Mouse (Mus musculus) liver, embryonic 14.5 days (tissue): ENCODE data around the gene Ifnz. TPM values are rescaled to one million over a fixed set of nuclear protein-coding genes. Genes with fewer than 3 reads are reported as not detected.

Source experiments
- ATAC-seq: fragments of 200-750 bp; cut with Nextera tagmentation; 2 replicates; pipeline ENCODE4 v1.8.0; 2017; ENCODE audit warnings: moderate number of reproducible peaks, mild to moderate bottlenecking, moderate library complexity; ENCODE audit not compliant: insufficient read depth
- DNase-seq, 3 experiments: peaks; one replicate each; pipeline ENCODE4 v3.0.0-alpha.2; 2012 to 2013; ENCODE audit warnings: low read depth in 3 of 3, low spot score in 3 of 3
- H3K27ac ChIP-seq: fragments of 300-500 bp; sonication (generic); 2 replicates; pipeline ENCODE4 v1.5.1; 2014; ENCODE audit warnings: moderate library complexity, mild to moderate bottlenecking, control low read depth, inconsistent platforms
- H3K27me3 ChIP-seq: fragments of 300-500 bp; sonication (generic); 2 replicates; pipeline ENCODE4 v1.6.1; 2014; ENCODE audit warnings: mild to moderate bottlenecking, low read length, moderate library complexity; ENCODE audit not compliant: control insufficient read depth, insufficient read depth
- H3K36me3 ChIP-seq: fragments of 300-500 bp; sonication (generic); replicated peaks from 2 replicates; pipeline ENCODE4 v1.6.1; 2014; ENCODE audit warnings: low read depth; ENCODE audit not compliant: control insufficient read depth, insufficient read depth
- H3K4me1 ChIP-seq, 2 experiments: fragments of 200-500 bp in 1 of 2; fragments of 300-500 bp in 1 of 2; sonication (generic) in 1 of 2; replicated peaks; 2 replicates each; pipeline ENCODE4 v1.6.1; 2012 to 2014; ENCODE audit warnings: antibody characterized with exemption in 1 of 2, inconsistent platforms in 1 of 2, low read length in 1 of 2; ENCODE audit not compliant: control insufficient read depth in 2 of 2, insufficient read depth in 2 of 2
- H3K4me2 ChIP-seq: fragments of 300-500 bp; sonication (generic); 2 replicates; pipeline ENCODE4 v1.6.1; 2014; ENCODE audit warnings: low read depth, mild to moderate bottlenecking, control low read depth, moderate library complexity
- H3K4me3 ChIP-seq, 2 experiments: fragments of 200-500 bp in 1 of 2; fragments of 300-500 bp in 1 of 2; sonication (generic) in 1 of 2; 2 replicates each; pipeline ENCODE4 v1.5.1; 2012 to 2014; ENCODE audit warnings: low read depth in 2 of 2, low read length in 2 of 2, mild to moderate bottlenecking in 2 of 2, control low read depth in 1 of 2, inconsistent platforms in 1 of 2, moderate library complexity in 1 of 2; ENCODE audit not compliant: insufficient read depth in 1 of 2
- H3K9ac ChIP-seq: fragments of 300-500 bp; sonication (generic); replicated peaks from 2 replicates; pipeline ENCODE4 v1.6.1; 2014; ENCODE audit warnings: mild to moderate bottlenecking, control low read depth, moderate library complexity
- H3K9me3 ChIP-seq: fragments of 300-500 bp; sonication (generic); 2 replicates; pipeline ENCODE4 v1.6.1; 2016; ENCODE audit warnings: low read length, mixed read lengths; ENCODE audit not compliant: control insufficient read depth
- CTCF ChIP-seq: IDR thresholded peaks from 2 replicates; pipeline ENCODE4 v1.5.1; 2016; ENCODE audit warnings: antibody characterized with exemption, low read depth, control low read depth
- EP300 ChIP-seq: IDR thresholded peaks from 2 replicates; pipeline ENCODE4 v1.6.1; 2016; ENCODE audit warnings: antibody characterized with exemption, low read depth
- WGBS: fragments of 180-500 bp; shearing (Covaris S2); extraction: QIAGEN DNeasy Blood & Tissue Kit; methylation state at CpG from one replicate; pipeline ENCODE4 v1.1.7; 2014; ENCODE audit not compliant: insufficient replicate concordance; 5-methylcytosine and 5-hydroxymethylcytosine counted together
- polyA plus RNA-seq, 2 experiments: library from polyadenylated mRNA; depleted of rRNA in 1 of 2; stranded (reverse) in 1 of 2; unstranded in 1 of 2; fragments of >200 nt; fragmentation: Nextera tagmentation in 1 of 2; extraction: Ambion mirVana in 1 of 2; gene quantifications; 2 replicates each; pipeline versions ENCODE4 v1.2.1 to v1.2.3; 2012 to 2014

Ifnz gene
- polyA plus RNA-seq, 2 experiments, result not detected

DNA sequence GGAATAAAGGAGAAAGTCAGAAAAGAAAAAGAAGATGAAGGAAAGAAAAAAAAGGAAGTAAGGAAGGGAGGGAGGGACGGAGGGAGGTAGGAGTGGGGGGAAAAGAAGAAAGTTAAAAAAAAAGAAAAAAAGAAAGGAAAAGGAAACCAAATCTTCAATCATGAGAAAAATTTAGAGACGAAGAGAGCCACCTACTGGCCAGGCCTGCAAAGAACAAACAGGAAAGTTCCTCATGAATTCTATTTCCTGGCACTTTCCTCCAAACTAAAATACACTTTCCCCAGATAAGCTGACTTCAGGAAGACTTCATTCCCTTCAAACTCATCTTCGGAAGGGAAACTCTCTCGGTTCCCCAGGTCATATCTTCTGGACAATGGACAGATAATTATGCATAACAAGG, 48.6 kb downstream of the Ifnz start:
- DNase-seq (no peak), ATAC-seq (no peak)
- TF ChIP-seq EP300 (no peak), CTCF (no peak; the same call in 1 of the 2 replicates)
- Histone ChIP-seq H3K4me1 (no peaks in the 10 kb centered on the region), H3K4me2 (no peak overlapping the region), H3K4me3 (no peak overlapping the region), H3K27me3 (no peaks in the 10 kb centered on the region), H3K36me3 (no peaks in the 10 kb centered on the region), H3K27ac (no peak overlapping the region), H3K9ac (no peak overlapping the region), H3K9me3 (no peaks in the 10 kb centered on the region)
- 12% methylated on average over 4 of the region's 4 CpGs for WGBS

Other genes with a start within 250 kb of the Ifnz start
Only the 30 nearest of the 31 such genes appear.
- gene Ifna14, start 210.3 kb upstream of the Ifnz start, polyA plus RNA-seq (2012; rRNA removed), result not detected in 2 replicates
- not detected in 2 replicates for gene Ifna14, start 210.3 kb upstream of the Ifnz start, polyA plus RNA-seq (2014; fragmentation: Nextera tagmentation; extraction: Ambion mirVana)
- not detected in 2 replicates for gene Ifna9, start 189.7 kb upstream of the Ifnz start, polyA plus RNA-seq (2012; rRNA removed)
- gene Ifna9, start 189.7 kb upstream of the Ifnz start, polyA plus RNA-seq (2014; fragmentation: Nextera tagmentation; extraction: Ambion mirVana), result not detected in 2 replicates
- gene Ifna12, start 178.8 kb upstream of the Ifnz start, polyA plus RNA-seq (2012; rRNA removed), result not detected in 2 replicates
- not detected in 2 replicates for gene Ifna12, start 178.8 kb upstream of the Ifnz start, polyA plus RNA-seq (2014; fragmentation: Nextera tagmentation; extraction: Ambion mirVana)
- gene C87499, start 147.7 kb upstream of the Ifnz start, polyA plus RNA-seq (2012; rRNA removed), result not detected in 2 replicates
- not detected in 2 replicates for gene C87499, start 147.7 kb upstream of the Ifnz start, polyA plus RNA-seq (2014; fragmentation: Nextera tagmentation; extraction: Ambion mirVana)
- gene Ifna13, start 137.7 kb upstream of the Ifnz start, polyA plus RNA-seq (2012; rRNA removed), result not detected in 2 replicates
- not detected in 2 replicates for gene Ifna13, start 137.7 kb upstream of the Ifnz start, polyA plus RNA-seq (2014; fragmentation: Nextera tagmentation; extraction: Ambion mirVana)
- gene Ifna16, start 105.2 kb upstream of the Ifnz start, polyA plus RNA-seq (2012; rRNA removed), result not detected in 2 replicates
- gene Ifna16, start 105.2 kb upstream of the Ifnz start, polyA plus RNA-seq (2014; fragmentation: Nextera tagmentation; extraction: Ambion mirVana), result not detected in 2 replicates
- gene Ifna2, start 98.2 kb upstream of the Ifnz start, polyA plus RNA-seq (2012; rRNA removed), result not detected in 2 replicates
- not detected in 2 replicates for gene Ifna2, start 98.2 kb upstream of the Ifnz start, polyA plus RNA-seq (2014; fragmentation: Nextera tagmentation; extraction: Ambion mirVana)
- not detected in 2 replicates for gene Ifnab, start 90.8 kb upstream of the Ifnz start, polyA plus RNA-seq (2012; rRNA removed)
- not detected in 2 replicates for gene Ifnab, start 90.8 kb upstream of the Ifnz start, polyA plus RNA-seq (2014; fragmentation: Nextera tagmentation; extraction: Ambion mirVana)
- 0.08 and 0.13 TPM in 2 replicates for gene Gm26566, start 60.3 kb upstream of the Ifnz start, polyA plus RNA-seq (2012; rRNA removed)
- gene Gm26566, start 60.3 kb upstream of the Ifnz start, polyA plus RNA-seq (2014; fragmentation: Nextera tagmentation; extraction: Ambion mirVana), result 0.24 and 0.43 TPM in 2 replicates
- gene Klhl9, start 59.7 kb upstream of the Ifnz start, polyA plus RNA-seq (2012; rRNA removed), result 6.4 and 9.1 TPM in 2 replicates
- gene Klhl9, start 59.7 kb upstream of the Ifnz start, polyA plus RNA-seq (2014; fragmentation: Nextera tagmentation; extraction: Ambion mirVana), result 26.5 and 28.1 TPM in 2 replicates
- gene Gm13271, start 27.3 kb upstream of the Ifnz start, polyA plus RNA-seq (2012; rRNA removed), result not detected in 2 replicates
- not detected in 2 replicates for gene Gm13271, start 27.3 kb upstream of the Ifnz start, polyA plus RNA-seq (2014; fragmentation: Nextera tagmentation; extraction: Ambion mirVana)
- 0.02 TPM in 1 of 2 replicates, not detected in the other for gene Gm13283, start 22.0 kb upstream of the Ifnz start, polyA plus RNA-seq (2012; rRNA removed)
- gene Gm13283, start 22.0 kb upstream of the Ifnz start, polyA plus RNA-seq (2014; fragmentation: Nextera tagmentation; extraction: Ambion mirVana), result 0.15 TPM in 1 of 2 replicates, not detected in the other
- not detected in 2 replicates for gene Gm13290, start 8.3 kb upstream of the Ifnz start, polyA plus RNA-seq (2012; rRNA removed)
- 0.14 TPM in 1 of 2 replicates, not detected in the other for gene Gm13290, start 8.3 kb upstream of the Ifnz start, polyA plus RNA-seq (2014; fragmentation: Nextera tagmentation; extraction: Ambion mirVana)
- not detected in 2 replicates for gene Gm13289, start 5.2 kb upstream of the Ifnz start, polyA plus RNA-seq (2012; rRNA removed)
- gene Gm13289, start 5.2 kb upstream of the Ifnz start, polyA plus RNA-seq (2014; fragmentation: Nextera tagmentation; extraction: Ambion mirVana), result not detected in 2 replicates
- gene Gm13272, start 2.3 kb upstream of the Ifnz start, polyA plus RNA-seq (2012; rRNA removed), result not detected in 2 replicates
- gene Gm13272, start 2.3 kb upstream of the Ifnz start, polyA plus RNA-seq (2014; fragmentation: Nextera tagmentation; extraction: Ambion mirVana), result not detected in 2 replicates
- not detected in 2 replicates for gene Gm13276, start 3.6 kb downstream of the Ifnz start, polyA plus RNA-seq (2012; rRNA removed)
- gene Gm13276, start 3.6 kb downstream of the Ifnz start, polyA plus RNA-seq (2014; fragmentation: Nextera tagmentation; extraction: Ambion mirVana), result not detected in 2 replicates
- not detected in 2 replicates for gene Gm13277, start 6.5 kb downstream of the Ifnz start, polyA plus RNA-seq (2012; rRNA removed)
- gene Gm13277, start 6.5 kb downstream of the Ifnz start, polyA plus RNA-seq (2014; fragmentation: Nextera tagmentation; extraction: Ambion mirVana), result not detected in 2 replicates
- not detected in 2 replicates for gene Gm13278, start 9.4 kb downstream of the Ifnz start, polyA plus RNA-seq (2012; rRNA removed)
- not detected in 2 replicates for gene Gm13278, start 9.4 kb downstream of the Ifnz start, polyA plus RNA-seq (2014; fragmentation: Nextera tagmentation; extraction: Ambion mirVana)
- not detected in 2 replicates for gene Gm13275, start 12.4 kb downstream of the Ifnz start, polyA plus RNA-seq (2012; rRNA removed)
- not detected in 2 replicates for gene Gm13275, start 12.4 kb downstream of the Ifnz start, polyA plus RNA-seq (2014; fragmentation: Nextera tagmentation; extraction: Ambion mirVana)
- not detected in 2 replicates for gene Gm13279, start 15.3 kb downstream of the Ifnz start, polyA plus RNA-seq (2012; rRNA removed)
- gene Gm13279, start 15.3 kb downstream of the Ifnz start, polyA plus RNA-seq (2014; fragmentation: Nextera tagmentation; extraction: Ambion mirVana), result not detected in 2 replicates
- not detected in 2 replicates for gene Gm13285, start 17.5 kb downstream of the Ifnz start, polyA plus RNA-seq (2012; rRNA removed)
- 0.14 TPM in 1 of 2 replicates, not detected in the other for gene Gm13285, start 17.5 kb downstream of the Ifnz start, polyA plus RNA-seq (2014; fragmentation: Nextera tagmentation; extraction: Ambion mirVana)
- gene Gm13287, start 21.1 kb downstream of the Ifnz start, polyA plus RNA-seq (2012; rRNA removed), result not detected in 2 replicates
- not detected in 2 replicates for gene Gm13287, start 21.1 kb downstream of the Ifnz start, polyA plus RNA-seq (2014; fragmentation: Nextera tagmentation; extraction: Ambion mirVana)
- gene Gm13288, start 23.4 kb downstream of the Ifnz start, polyA plus RNA-seq (2012; rRNA removed), result not detected in 2 replicates
- not detected in 2 replicates for gene Gm13288, start 23.4 kb downstream of the Ifnz start, polyA plus RNA-seq (2014; fragmentation: Nextera tagmentation; extraction: Ambion mirVana)
- gene Ifna7, start 34.1 kb downstream of the Ifnz start, polyA plus RNA-seq (2012; rRNA removed), result not detected in 2 replicates
- gene Ifna7, start 34.1 kb downstream of the Ifnz start, polyA plus RNA-seq (2014; fragmentation: Nextera tagmentation; extraction: Ambion mirVana), result not detected in 2 replicates
- not detected in 2 replicates for gene Ifna11, start 37.8 kb downstream of the Ifnz start, polyA plus RNA-seq (2012; rRNA removed)
- gene Ifna11, start 37.8 kb downstream of the Ifnz start, polyA plus RNA-seq (2014; fragmentation: Nextera tagmentation; extraction: Ambion mirVana), result not detected in 2 replicates
- gene Ifna6, start 45.3 kb downstream of the Ifnz start, polyA plus RNA-seq (2012; rRNA removed), result not detected in 2 replicates
- gene Ifna6, start 45.3 kb downstream of the Ifnz start, polyA plus RNA-seq (2014; fragmentation: Nextera tagmentation; extraction: Ambion mirVana), result not detected in 2 replicates
- gene Ifna5, start 53.4 kb downstream of the Ifnz start, polyA plus RNA-seq (2012; rRNA removed), result not detected in 2 replicates
- not detected in 2 replicates for gene Ifna5, start 53.4 kb downstream of the Ifnz start, polyA plus RNA-seq (2014; fragmentation: Nextera tagmentation; extraction: Ambion mirVana)
- not detected in 2 replicates for gene Ifna4, start 59.7 kb downstream of the Ifnz start, polyA plus RNA-seq (2012; rRNA removed)
- gene Ifna4, start 59.7 kb downstream of the Ifnz start, polyA plus RNA-seq (2014; fragmentation: Nextera tagmentation; extraction: Ambion mirVana), result not detected in 2 replicates
- gene Ifna1, start 68.0 kb downstream of the Ifnz start, polyA plus RNA-seq (2012; rRNA removed), result not detected in 2 replicates
- not detected in 2 replicates for gene Ifna1, start 68.0 kb downstream of the Ifnz start, polyA plus RNA-seq (2014; fragmentation: Nextera tagmentation; extraction: Ambion mirVana)
- gene Ifne, start 98.1 kb downstream of the Ifnz start, polyA plus RNA-seq (2012; rRNA removed), result not detected in 2 replicates
- gene Ifne, start 98.1 kb downstream of the Ifnz start, polyA plus RNA-seq (2014; fragmentation: Nextera tagmentation; extraction: Ambion mirVana), result not detected in 2 replicates